Comparison of ENCODE assay signal across 22 mouse cellular contexts in the genomic region with DNA sequence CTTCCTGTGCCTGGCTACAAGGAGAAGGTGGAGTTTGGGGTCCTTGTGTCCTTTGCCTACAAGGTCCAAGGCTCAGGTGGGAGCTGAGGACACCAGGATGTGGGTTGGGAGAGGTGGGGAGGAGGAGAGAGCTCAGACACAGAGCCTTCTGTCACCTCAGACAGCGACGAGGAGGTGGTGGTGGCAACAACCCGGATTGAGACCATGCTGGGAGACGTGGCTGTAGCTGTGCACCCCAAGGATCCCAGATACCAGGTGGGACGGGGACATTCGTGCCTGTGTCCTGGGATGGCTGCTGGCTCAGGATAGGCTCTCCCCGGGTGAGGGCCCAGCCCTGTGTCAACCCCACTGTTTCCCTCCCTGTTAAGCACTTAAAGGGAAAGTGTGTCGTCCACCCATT. TPM values are rescaled to one million over a fixed set of nuclear protein-coding genes. Genes with fewer than 3 reads are reported as not detected.
DNase-seq lines count a peak whose midpoint lies in the region; ATAC-seq and TF ChIP-seq lines count a peak whose summit lies in the region.
"Had no signal": no experiment of that assay in that cellular context is flagged by ENCODE, and none has a peak within 500 bp of the region (broad histone marks: within the 10 kb centered on the region; RNA-seq: fewer than 3 reads in every experiment).

No protein-coding gene starts in this region.

- TF ChIP-seq CTCF in cerebellum, adult 2 months (IDR thresholded peaks at IDR 0.05; ENCODE audit: borderline replicate concordance, insufficient read depth, low read depth, low read length): no peak
- no peak for TF ChIP-seq CTCF in stomach, postnatal 0 days (IDR thresholded peaks at IDR 0.05; ENCODE audit: low read depth)

- no peak for TF ChIP-seq POLR2A in cerebellum, adult 2 months (IDR thresholded peaks at IDR 0.05; ENCODE audit: borderline replicate concordance, insufficient read depth, low read length)

- H3K36me3 ChIP-seq in heart, embryonic 11.5 days (ENCODE audit: control insufficient read depth, insufficient read depth, low read length): peaks cover 66% of the 10 kb centered on the region
- peaks cover 48% of the 10 kb centered on the region for H3K36me3 ChIP-seq in stomach, postnatal 0 days (ENCODE audit: control insufficient read depth, insufficient read depth, low read length)

- peaks cover 33% of the 10 kb centered on the region for H3K4me1 ChIP-seq in cerebellum, adult 2 months (ENCODE audit: control insufficient read depth, insufficient read depth, low read length)
- peaks cover 6% of the 10 kb centered on the region; the same call in 1 of the 2 replicates for H3K4me1 ChIP-seq in heart, embryonic 11.5 days (ENCODE audit: control insufficient read depth, insufficient read depth, low read length)
- H3K4me1 ChIP-seq in stomach, postnatal 0 days (replicated peaks; ENCODE audit: control insufficient read depth, insufficient read depth): no peaks in the 10 kb centered on the region
- H3K4me1 ChIP-seq: forebrain, embryonic 10.5 days had no signal

- no peak overlapping the region for H3K4me3 ChIP-seq in cerebellum, adult 2 months (replicated peaks; ENCODE audit: insufficient read depth, low read depth, low read length)
- no peak overlapping the region for H3K4me3 ChIP-seq in heart, embryonic 11.5 days (ENCODE audit: low read depth, low read length)
- no peak overlapping the region for H3K4me3 ChIP-seq in stomach, postnatal 0 days (ENCODE audit: low read depth, low read length)
- H3K4me3 ChIP-seq: forebrain, embryonic 10.5 days; forebrain, embryonic 13.5 days; heart, embryonic 13.5 days; hindbrain, embryonic 13.5 days; intestine, embryonic 15.5 days had no signal

- TF ChIP-seq EP300 in stomach, postnatal 0 days (optimal IDR thresholded peaks at IDR 0.05): no peak

- peak overlapping the region; percentile 54; the same call in 1 of the 2 replicates for H3K27ac ChIP-seq in cerebellum, adult 2 months (ENCODE audit: insufficient read depth, low read length)
- H3K27ac ChIP-seq in heart, embryonic 11.5 days (ENCODE audit: low read depth, low read length): no peak overlapping the region
- H3K27ac ChIP-seq in stomach, postnatal 0 days (replicated peaks): no peak overlapping the region
- H3K27ac ChIP-seq: forebrain, embryonic 10.5 days; forebrain, embryonic 13.5 days; heart, embryonic 13.5 days; hindbrain, embryonic 13.5 days; intestine, embryonic 15.5 days had no signal

- no peaks in the 10 kb centered on the region for H3K9me3 ChIP-seq in heart, embryonic 11.5 days (replicated peaks; ENCODE audit: control insufficient read depth, low read length)
- no peaks in the 10 kb centered on the region for H3K9me3 ChIP-seq in stomach, postnatal 0 days (ENCODE audit: control insufficient read depth, low read length)
- H3K9me3 ChIP-seq: forebrain, embryonic 13.5 days; heart, embryonic 13.5 days; hindbrain, embryonic 13.5 days; intestine, embryonic 15.5 days had no signal

- no peak overlapping the region for H3K4me2 ChIP-seq in heart, embryonic 11.5 days
- H3K4me2 ChIP-seq in stomach, postnatal 0 days (replicated peaks; ENCODE audit: low read depth): no peak overlapping the region
- H3K4me2 ChIP-seq: forebrain, embryonic 13.5 days; heart, embryonic 13.5 days; hindbrain, embryonic 13.5 days; intestine, embryonic 15.5 days had no signal

- WGBS in cerebellum, adult 2 months: 65% methylated on average over 8 of the region's 8 CpGs
- WGBS in heart, embryonic 11.5 days (ENCODE audit: insufficient replicate concordance): 92% methylated on average over 8 of the region's 8 CpGs
- 94% methylated on average over 8 of the region's 8 CpGs for WGBS in stomach, postnatal 0 days

- no peak for ATAC-seq in heart, embryonic 11.5 days (replicated peaks; ENCODE audit: insufficient number of reproducible peaks, low FRiP score, low TSS enrichment)
- ATAC-seq in stomach, postnatal 0 days (ENCODE audit: low FRiP score, low TSS enrichment): no peak
- ATAC-seq: activated CD4-positive, CD25-positive, alpha-beta regulatory T cell, adult 4 months; forebrain, embryonic 13.5 days; forebrain, embryonic 16.5 days; hindbrain, embryonic 16.5 days; intestine, embryonic 15.5 days had no signal

- H3K27me3 ChIP-seq in cerebellum, adult 2 months (ENCODE audit: control insufficient read depth, insufficient read depth, low read length): no peaks in the 10 kb centered on the region
- no peaks in the 10 kb centered on the region for H3K27me3 ChIP-seq in heart, embryonic 11.5 days (ENCODE audit: control insufficient read depth, insufficient read depth, low read length)
- H3K27me3 ChIP-seq in stomach, postnatal 0 days (ENCODE audit: control insufficient read depth, insufficient read depth, low read length): no peaks in the 10 kb centered on the region
- H3K27me3 ChIP-seq: forebrain, embryonic 13.5 days; heart, embryonic 13.5 days; hindbrain, embryonic 13.5 days; intestine, embryonic 15.5 days had no signal

- no peak for DNase-seq in cerebellum, adult 2 months
- no peak for DNase-seq in cerebellum, postnatal 36 days
- peak; percentile 90 for DNase-seq in heart, adult 11 months
- peak; percentile 2 for DNase-seq in thymus, postnatal 14 days
- DNase-seq in thymus, postnatal 0 days (ENCODE audit: low spot score): no peak
- DNase-seq in urinary bladder, postnatal 36 days (ENCODE audit: low spot score in 2 of 2): no peak
- DNase-seq in stomach, postnatal 0 days (ENCODE audit: low spot score): no peak
- DNase-seq: adrenal gland, adult 8-10 months; adrenal gland, postnatal 25 days; embryo, embryonic 11 days; heart, postnatal 14 days; heart, postnatal 4 days; kidney, adult 11 months had no signal

- H3K9ac ChIP-seq in heart, embryonic 11.5 days (ENCODE audit: low read depth, low read length): no peak overlapping the region
- no peak overlapping the region for H3K9ac ChIP-seq in stomach, postnatal 0 days (ENCODE audit: low read length)
- H3K9ac ChIP-seq: forebrain, embryonic 13.5 days; heart, embryonic 13.5 days; hindbrain, embryonic 13.5 days; intestine, embryonic 15.5 days had no signal

RNA-seq across cellular contexts. Expression of gene Vwa7, which starts 4.9 kb away (rescaled TPM):
- polyA plus RNA-seq in cerebellum, adult 2 months (2012; rRNA removed): 25.5 and 30.1 TPM in 2 replicates
- 0.20 and 0.27 TPM in 2 replicates for polyA plus RNA-seq in heart, embryonic 11.5 days (2014; fragmentation: Nextera tagmentation; extraction: Ambion mirVana)
- polyA plus RNA-seq in thymus, postnatal 0 days (2015; fragmentation: Nextera tagmentation; extraction: Ambion mirVana): 0.26 and 0.36 TPM in 2 replicates
- polyA plus RNA-seq in stomach, postnatal 0 days (2015; fragmentation: Nextera tagmentation; extraction: Ambion mirVana): 0.28 and 0.36 TPM in 2 replicates

RNA-seq across cellular contexts. Expression of gene Vars, which starts 10.7 kb away (rescaled TPM):
- 65.3 and 77.0 TPM in 2 replicates for polyA plus RNA-seq in cerebellum, adult 2 months (2012; rRNA removed)
- polyA plus RNA-seq in heart, embryonic 11.5 days (2014; fragmentation: Nextera tagmentation; extraction: Ambion mirVana): 55.7 and 59.7 TPM in 2 replicates
- 125 and 138 TPM in 2 replicates for polyA plus RNA-seq in thymus, postnatal 0 days (2015; fragmentation: Nextera tagmentation; extraction: Ambion mirVana)
- 35.5 and 40.2 TPM in 2 replicates for polyA plus RNA-seq in stomach, postnatal 0 days (2015; fragmentation: Nextera tagmentation; extraction: Ambion mirVana)

RNA-seq across cellular contexts. Expression of gene Sapcd1, which starts 16.4 kb away (rescaled TPM):
- polyA plus RNA-seq in cerebellum, adult 2 months (2012; rRNA removed): 2.0 and 2.3 TPM in 2 replicates
- polyA plus RNA-seq in heart, embryonic 11.5 days (2014; fragmentation: Nextera tagmentation; extraction: Ambion mirVana): 1.8 and 2.1 TPM in 2 replicates
- polyA plus RNA-seq in thymus, postnatal 0 days (2015; fragmentation: Nextera tagmentation; extraction: Ambion mirVana): 18.2 and 22.5 TPM in 2 replicates
- polyA plus RNA-seq in stomach, postnatal 0 days (2015; fragmentation: Nextera tagmentation; extraction: Ambion mirVana): 8.0 and 8.2 TPM in 2 replicates

RNA-seq across cellular contexts. Expression of gene Lsm2, which starts 29.8 kb away (rescaled TPM):
- 56.2 and 63.7 TPM in 2 replicates for polyA plus RNA-seq in cerebellum, adult 2 months (2012; rRNA removed)
- 162 and 169 TPM in 2 replicates for polyA plus RNA-seq in heart, embryonic 11.5 days (2014; fragmentation: Nextera tagmentation; extraction: Ambion mirVana)
- 179 and 197 TPM in 2 replicates for polyA plus RNA-seq in thymus, postnatal 0 days (2015; fragmentation: Nextera tagmentation; extraction: Ambion mirVana)
- polyA plus RNA-seq in stomach, postnatal 0 days (2015; fragmentation: Nextera tagmentation; extraction: Ambion mirVana): 69.2 and 75.1 TPM in 2 replicates

RNA-seq across cellular contexts. Expression of gene Msh5, which starts 35.1 kb away (rescaled TPM):
- polyA plus RNA-seq in cerebellum, adult 2 months (2012; rRNA removed): 4.3 and 5.5 TPM in 2 replicates
- 4.4 and 4.6 TPM in 2 replicates for polyA plus RNA-seq in heart, embryonic 11.5 days (2014; fragmentation: Nextera tagmentation; extraction: Ambion mirVana)
- 8.9 and 13.5 TPM in 2 replicates for polyA plus RNA-seq in thymus, postnatal 0 days (2015; fragmentation: Nextera tagmentation; extraction: Ambion mirVana)
- 1.9 and 2.7 TPM in 2 replicates for polyA plus RNA-seq in stomach, postnatal 0 days (2015; fragmentation: Nextera tagmentation; extraction: Ambion mirVana)

Comparison
In these comparisons a context has a peak if more than half of its experiments do, and no peak if none do; other contexts are left out.
1. DNase-seq: peak in heart, adult 11 months (single experiment) and thymus, postnatal 14 days (single experiment); none in cerebellum, adult 2 months (0 of 2), cerebellum, postnatal 36 days (0 of 2), thymus, postnatal 0 days (single experiment), urinary bladder, postnatal 36 days (0 of 2) and stomach, postnatal 0 days (single experiment).
2. RNA of gene Vwa7, which starts 4.9 kb away (polyA plus RNA-seq): 25.5 to 30.1 TPM in cerebellum, adult 2 months; 0.26 to 0.36 TPM in thymus, postnatal 0 days, 0.28 to 0.36 TPM in stomach, postnatal 0 days and 0.20 to 0.27 TPM in heart, embryonic 11.5 days; every median in the first group is over 10 times any median in the second.